Mouse (Mus musculus) stomach, embryonic 14.5 days (tissue): ENCODE data around the gene Serpina3f. TPM values are rescaled to one million over a fixed set of nuclear protein-coding genes. Genes with fewer than 3 reads are reported as not detected.

Experiments
- ATAC-seq: fragments of 200-750 bp; cut with Nextera tagmentation; 2 replicates; pipeline ENCODE4 v1.8.0; 2017; ENCODE audit warnings: low read depth, moderate TSS enrichment; ENCODE audit not compliant: insufficient number of reproducible peaks, insufficient read depth, low FRiP score
- H3K27ac ChIP-seq: fragments of 300-500 bp; sonication (generic); 2 replicates; pipeline ENCODE4 v1.5.1; 2014; ENCODE audit warnings: mild to moderate bottlenecking, low read length, moderate library complexity, mixed read lengths
- H3K27me3 ChIP-seq: fragments of 300-500 bp; sonication (generic); 2 replicates; pipeline ENCODE4 v1.6.1; 2014; ENCODE audit warnings: low read length, control low read depth, mixed read lengths; ENCODE audit not compliant: control insufficient read depth, insufficient read depth
- H3K36me3 ChIP-seq: fragments of 300-500 bp; sonication (generic); 2 replicates; pipeline ENCODE4 v1.6.1; 2014; ENCODE audit warnings: mild to moderate bottlenecking, control low read depth, low read length, moderate library complexity, mixed read lengths; ENCODE audit not compliant: control insufficient read depth, insufficient read depth
- H3K4me1 ChIP-seq: fragments of 300-500 bp; sonication (generic); 2 replicates; pipeline ENCODE4 v1.6.1; 2014; ENCODE audit warnings: low read length, control low read depth, mixed read lengths; ENCODE audit not compliant: control insufficient read depth, insufficient read depth
- H3K4me2 ChIP-seq: fragments of 300-500 bp; sonication (generic); replicated peaks from 2 replicates; pipeline ENCODE4 v1.6.1; 2014; ENCODE audit warnings: low read depth, low read length, control low read depth
- H3K4me3 ChIP-seq: fragments of 300-500 bp; sonication (generic); 2 replicates; pipeline ENCODE4 v1.5.1; 2014; ENCODE audit warnings: low read depth, low read length, control low read depth
- H3K9ac ChIP-seq: fragments of 300-500 bp; sonication (generic); replicated peaks from 2 replicates; pipeline ENCODE4 v1.6.1; 2014; ENCODE audit warnings: low read depth, mild to moderate bottlenecking, control low read depth, low read length, moderate library complexity, mixed read lengths
- H3K9me3 ChIP-seq: fragments of 300-500 bp; sonication (generic); 2 replicates; pipeline ENCODE4 v1.6.1; 2016; ENCODE audit warnings: low read depth, low read length, control low read depth; ENCODE audit not compliant: control insufficient read depth
- WGBS: fragments of 180-500 bp; shearing (Covaris S2); extraction: QIAGEN DNeasy Blood & Tissue Kit; methylation state at CpG from one replicate; pipeline ENCODE4 v1.1.7; 2014; 5-methylcytosine and 5-hydroxymethylcytosine counted together
- polyA plus RNA-seq: library from polyadenylated mRNA; unstranded; fragments of >200 nt; fragmentation: Nextera tagmentation; extraction: Ambion mirVana; gene quantifications from 2 replicates; pipeline ENCODE4 v1.2.1, GENCODE M21; 2014

Serpina3f gene
- polyA plus RNA-seq, 1 experiment from 2014 or later: 0.23 TPM

DNA sequence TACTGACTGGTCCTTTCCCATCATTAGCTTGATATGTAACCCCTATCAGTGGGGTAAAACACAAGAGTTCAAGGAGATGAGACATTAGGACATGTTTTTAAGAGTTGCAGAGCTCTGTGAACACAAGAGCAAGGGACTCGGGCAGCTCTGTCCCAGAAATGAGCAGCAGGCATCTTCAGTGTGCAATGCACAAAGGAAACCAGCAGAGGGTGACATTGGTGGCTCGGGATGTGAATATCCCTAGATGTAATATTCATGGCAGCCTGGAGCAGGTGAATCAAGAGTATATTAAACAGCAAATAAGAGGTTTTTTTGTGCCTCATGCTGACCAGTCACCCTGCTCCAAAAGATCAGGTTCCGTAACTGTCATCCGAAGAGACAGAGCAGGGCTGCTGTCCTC lies 5.2 kb upstream of the Serpina3f start:
- Histone ChIP-seq H3K36me3 (no peaks in the 10 kb centered on the region), H3K27me3 (no peaks in the 10 kb centered on the region), H3K9me3 (no peaks in the 10 kb centered on the region), H3K4me3 (no peak overlapping the region), H3K4me2 (no peak overlapping the region), H3K27ac (no peak overlapping the region), H3K4me1 (no peaks in the 10 kb centered on the region), H3K9ac (no peak overlapping the region)
- ATAC-seq: no peak
- 78% methylated on average over 4 of the region's 4 CpGs for WGBS

- H3K4me3 ChIP-seq: no peak overlapping the region
- no peak for ATAC-seq
- 90% methylated on average over 2 of the region's 2 CpGs for WGBS
- no peaks in the 10 kb centered on the region for H3K27me3 ChIP-seq
- no peak overlapping the region for H3K9ac ChIP-seq
- no peaks in the 10 kb centered on the region for H3K36me3 ChIP-seq
- H3K9me3 ChIP-seq: no peaks in the 10 kb centered on the region
- H3K4me2 ChIP-seq: no peak overlapping the region
- no peak overlapping the region for H3K27ac ChIP-seq
- H3K4me1 ChIP-seq: no peaks in the 10 kb centered on the region
Measured at GRCm38 (mm10) chr12:104209802-104210201, 4.5 kb upstream of the Serpina3f start.

GRCm38 (mm10) chr12:104213689-104214444 lies 477 bp upstream of the Serpina3f start:
- Histone ChIP-seq H3K9me3 (no peaks in the 10 kb centered on the region), H3K4me2 (no peak overlapping the region), H3K4me1 (no peaks in the 10 kb centered on the region), H3K4me3 (no peak overlapping the region), H3K27ac (no peak overlapping the region), H3K9ac (no peak overlapping the region), H3K27me3 (no peaks in the 10 kb centered on the region), H3K36me3 (no peaks in the 10 kb centered on the region)
- no peak for ATAC-seq
- whole genome bisulfite sequencing: 73% methylated on average over 2 of the region's 2 CpGs

DNA sequence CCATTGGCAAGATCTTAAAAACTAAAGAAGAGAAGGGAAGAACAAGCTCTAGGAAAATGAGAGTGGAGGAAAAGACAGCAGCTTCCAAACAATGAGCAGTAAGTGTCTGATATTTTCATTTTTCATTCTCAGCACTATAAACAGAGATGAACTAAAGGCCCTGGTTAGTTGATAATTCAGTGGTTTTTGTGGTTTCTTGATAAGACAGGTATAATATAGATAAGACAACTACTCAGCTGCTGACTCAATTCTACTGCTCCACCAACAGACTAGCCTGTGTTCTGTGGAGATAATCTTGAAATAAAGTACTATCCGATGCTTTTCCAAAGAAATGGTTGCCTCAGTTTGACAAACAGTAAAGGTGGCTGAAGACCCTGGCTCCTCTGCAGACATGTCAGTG lies 905 bp downstream of the Serpina3f start:
- no peaks in the 10 kb centered on the region for H3K36me3 ChIP-seq
- 83% methylated on average over 1 of the region's 1 CpGs for WGBS
- H3K9ac ChIP-seq: no peak overlapping the region
- no peak overlapping the region for H3K27ac ChIP-seq
- H3K27me3 ChIP-seq: no peaks in the 10 kb centered on the region
- no peak overlapping the region for H3K4me3 ChIP-seq
- no peaks in the 10 kb centered on the region for H3K9me3 ChIP-seq
- no peak for ATAC-seq
- H3K4me2 ChIP-seq: no peak overlapping the region
- H3K4me1 ChIP-seq: no peaks in the 10 kb centered on the region

DNA sequence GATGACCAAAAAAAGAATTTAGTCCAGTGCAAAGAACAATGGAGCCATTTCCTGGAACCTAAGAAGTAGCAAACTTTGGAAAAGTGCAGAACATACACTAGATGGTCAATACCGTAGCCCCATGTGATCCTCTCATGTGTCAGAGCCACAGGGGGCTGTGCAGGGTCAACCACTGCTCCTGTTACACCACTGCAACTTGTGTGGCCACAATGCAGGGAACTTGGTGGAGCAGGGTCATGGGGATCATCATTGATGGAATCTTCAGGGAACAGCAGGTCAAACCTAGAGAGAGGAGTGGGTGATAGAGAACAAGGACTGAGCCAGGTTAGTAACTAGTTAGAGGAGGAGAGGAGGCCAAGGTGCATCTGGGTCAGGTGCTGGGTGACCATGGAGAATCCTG lies 7.3 kb downstream of the Serpina3f start:
- Histone ChIP-seq H3K9me3 (no peaks in the 10 kb centered on the region), H3K4me1 (no peaks in the 10 kb centered on the region), H3K4me3 (no peak overlapping the region), H3K9ac (no peak overlapping the region), H3K4me2 (no peak overlapping the region), H3K27ac (no peak overlapping the region), H3K36me3 (no peaks in the 10 kb centered on the region), H3K27me3 (no peaks in the 10 kb centered on the region)
- WGBS: 73% methylated on average over 1 of the region's 1 CpGs
- ATAC-seq: no peak

GRCm38 (mm10) chr12:104223690-104224089 lies 9.3 kb downstream of the Serpina3f start:
- Histone ChIP-seq H3K4me1 (no peaks in the 10 kb centered on the region), H3K27me3 (no peaks in the 10 kb centered on the region), H3K36me3 (no peaks in the 10 kb centered on the region), H3K27ac (no peak overlapping the region), H3K9me3 (no peaks in the 10 kb centered on the region), H3K4me3 (no peak overlapping the region), H3K9ac (no peak overlapping the region), H3K4me2 (no peak overlapping the region)
- WGBS: 52% methylated on average over 1 of the region's 1 CpGs
- ATAC-seq: no peak

DNA sequence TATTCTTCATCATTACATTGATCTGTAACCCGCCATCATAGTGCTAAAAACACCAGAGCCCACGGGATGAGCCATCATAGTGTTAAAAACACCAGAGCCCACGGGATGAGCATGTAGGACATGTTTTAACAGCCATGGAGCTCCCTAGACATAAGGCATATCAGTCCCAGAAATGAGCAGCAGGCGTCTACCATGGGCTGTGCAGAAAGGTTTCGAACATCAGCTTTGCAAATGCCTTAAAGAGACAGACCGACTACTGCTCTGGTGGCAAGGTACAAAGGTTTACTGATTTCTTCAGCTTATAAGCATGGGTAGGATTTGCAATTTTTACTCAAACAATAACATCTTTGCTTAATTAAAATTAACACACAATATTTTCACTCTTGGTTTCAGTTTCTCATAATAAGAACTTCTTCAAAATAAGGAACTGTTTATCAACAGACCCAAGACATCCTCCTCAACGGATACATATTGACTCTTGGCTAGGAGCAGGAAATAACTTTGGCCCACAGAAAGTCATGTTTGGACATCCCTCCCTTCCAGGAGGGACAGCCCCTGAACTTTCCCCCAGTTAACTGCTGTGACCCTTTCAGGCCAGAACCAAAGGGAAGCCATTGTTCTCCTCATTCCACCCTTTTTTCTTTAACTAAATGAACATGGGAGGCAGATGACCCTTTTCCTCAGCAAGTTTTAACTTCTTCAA lies 10.4 kb downstream of the Serpina3f start:
- Histone ChIP-seq H3K9me3 (no peaks in the 10 kb centered on the region), H3K27ac (no peak overlapping the region), H3K4me2 (no peak overlapping the region), H3K4me1 (no peaks in the 10 kb centered on the region), H3K4me3 (no peak overlapping the region), H3K27me3 (no peaks in the 10 kb centered on the region), H3K9ac (no peak overlapping the region), H3K36me3 (no peaks in the 10 kb centered on the region)
- 67% methylated on average over 7 of the region's 7 CpGs for WGBS
- no peak for ATAC-seq

- no peak overlapping the region for H3K4me2 ChIP-seq
- no peak for ATAC-seq
- H3K27ac ChIP-seq: no peak overlapping the region
- no peak overlapping the region for H3K4me3 ChIP-seq
- H3K36me3 ChIP-seq: no peaks in the 10 kb centered on the region
- H3K27me3 ChIP-seq: no peaks in the 10 kb centered on the region
- 71% methylated on average over 2 of the region's 2 CpGs for WGBS
- no peaks in the 10 kb centered on the region for H3K4me1 ChIP-seq
- no peak overlapping the region for H3K9ac ChIP-seq
- H3K9me3 ChIP-seq: no peaks in the 10 kb centered on the region
Measured at GRCm38 (mm10) chr12:104230762-104231161, 16.4 kb downstream of the Serpina3f start.
